Mouse (Mus musculus) cerebellum, adult 2 months (tissue): ENCODE results near the gene Ncoa1.

Experiments
- CTCF ChIP-seq: fragments of 200-500 bp; IDR thresholded peaks from 2 replicates; pipeline ENCODE4 v1.5.1; 2011; ENCODE audit warnings: low read depth, mild to moderate bottlenecking, control low read depth, low read length, moderate library complexity, borderline replicate concordance; ENCODE audit not compliant: insufficient read depth
- POLR2A ChIP-seq: fragments of 200-500 bp; IDR thresholded peaks from 2 replicates; pipeline ENCODE4 v1.6.1; 2011; ENCODE audit warnings: low read length, control low read depth, borderline replicate concordance; ENCODE audit not compliant: insufficient read depth

DNA sequence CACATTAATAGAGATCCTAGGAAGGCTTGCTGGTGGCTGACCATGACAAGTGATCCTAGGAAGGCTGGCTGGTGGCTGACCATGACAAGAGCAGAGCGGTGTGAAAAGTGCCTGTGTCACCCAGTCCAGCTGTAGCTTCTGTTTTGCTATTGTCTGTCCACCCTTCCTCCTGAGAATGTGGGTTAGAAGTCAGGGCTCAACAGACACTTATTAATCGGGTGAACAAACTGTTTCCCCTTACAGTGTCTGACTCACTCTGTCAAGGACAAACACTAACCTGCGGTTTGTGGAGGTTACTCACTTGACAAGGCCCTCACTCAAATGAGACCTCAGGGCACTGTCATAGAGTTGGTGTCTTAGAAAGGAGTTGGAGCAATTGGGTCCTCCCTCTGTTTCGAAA lies 278.3 kb downstream of the Ncoa1 start:
- TF ChIP-seq CTCF, result no peak
- TF ChIP-seq POLR2A, result no peak
